Mouse (Mus musculus): Measurements from ENCODE around the gene Rfx2. TPM values are rescaled to one million over a fixed set of nuclear protein-coding genes. Genes with fewer than 3 reads are reported as not detected.

The Rfx2 gene
- total RNA-seq, 2 experiments from 2014 or later = 101 to 105 TPM

GRCm38 (mm10) chr17:56792588-56792987 lies 38.2 kb downstream of the Rfx2 start:
- no peak for ATAC-seq (replicated peaks; ENCODE audit: low FRiP score, poor library complexity, severe bottlenecking)

DNA sequence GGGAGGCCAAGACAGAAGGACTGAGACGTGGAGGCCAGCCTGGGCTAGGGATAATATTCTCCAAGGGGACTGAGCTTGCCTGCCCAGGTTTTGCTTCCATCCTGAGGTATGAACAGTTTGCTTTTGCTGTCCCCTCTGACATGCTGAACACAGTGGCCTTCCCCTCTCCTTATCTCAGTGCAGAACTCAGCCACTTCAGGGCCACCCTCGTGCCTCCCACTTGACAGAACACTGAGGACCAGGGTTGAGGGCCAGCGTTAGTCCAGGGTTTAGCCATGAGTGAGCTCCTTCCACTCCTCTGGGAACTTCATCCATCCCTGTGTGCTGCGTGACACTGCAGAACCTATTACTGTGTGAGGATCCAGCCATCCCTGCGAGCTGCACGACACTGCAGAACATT lies 41.5 kb downstream of the Rfx2 start:
- ATAC-seq (replicated peaks; ENCODE audit: low FRiP score, poor library complexity, severe bottlenecking) = no peak

DNA sequence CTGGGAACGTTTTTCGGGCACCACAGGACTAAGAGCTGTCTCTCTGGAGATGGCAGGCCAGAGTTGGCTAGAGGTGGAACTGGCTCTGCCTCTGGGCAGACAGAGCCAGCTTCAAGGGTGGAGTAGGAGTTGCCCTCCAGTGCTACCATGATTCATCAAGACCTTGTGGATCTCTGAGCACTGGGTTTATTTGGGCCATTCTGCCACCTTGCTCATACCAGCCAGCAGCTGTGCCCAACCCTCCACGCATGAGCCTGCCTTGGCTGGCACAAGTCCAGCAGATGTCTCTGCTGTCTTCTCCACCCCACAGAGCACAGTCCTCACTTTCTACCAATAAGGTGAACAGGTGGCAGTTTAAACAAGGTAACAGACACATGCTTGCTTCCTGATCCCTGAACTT lies 41.9 kb downstream of the Rfx2 start:
- no peak for ATAC-seq (replicated peaks; ENCODE audit: low FRiP score, poor library complexity, severe bottlenecking)

GRCm38 (mm10) chr17:56780291-56780978 lies 50.4 kb downstream of the Rfx2 start:
- ATAC-seq (replicated peaks; ENCODE audit: low FRiP score, poor library complexity, severe bottlenecking) = no peak

DNA sequence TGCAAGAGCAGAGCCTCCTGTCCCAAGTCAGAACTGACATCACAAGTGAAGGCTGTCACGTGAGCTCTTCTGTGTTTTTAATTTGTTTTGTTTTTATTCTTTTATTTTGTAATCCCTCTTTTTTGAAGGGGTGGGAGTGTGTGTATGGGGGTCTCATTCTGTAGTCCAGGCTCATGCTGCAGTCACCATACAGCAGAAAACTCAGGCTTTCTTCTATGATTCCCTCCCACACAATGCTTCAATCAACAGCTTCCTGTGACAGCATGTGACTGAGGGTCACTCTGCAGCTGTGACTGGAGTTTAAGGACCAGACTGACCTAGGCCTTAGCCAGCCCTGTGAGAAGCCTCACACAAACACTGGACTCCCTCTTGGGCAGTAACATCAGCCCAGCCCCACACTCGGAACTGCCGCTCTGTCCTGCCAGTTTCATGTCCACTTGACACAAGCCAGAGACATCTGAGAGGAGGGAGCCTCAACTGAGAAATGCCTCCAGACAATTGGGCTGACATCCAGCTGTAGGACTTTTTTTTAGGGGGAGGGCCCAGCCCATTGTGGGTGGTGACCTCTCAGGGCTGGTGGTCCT lies 51.9 kb downstream of the Rfx2 start:
- ATAC-seq (replicated peaks; ENCODE audit: low FRiP score, poor library complexity, severe bottlenecking) = no peak

- no peak for ATAC-seq (replicated peaks; ENCODE audit: low FRiP score, poor library complexity, severe bottlenecking)
These were observed 53.2 kb downstream of the Rfx2 start for GRCm38 (mm10) chr17:56777568-56777967.

DNA sequence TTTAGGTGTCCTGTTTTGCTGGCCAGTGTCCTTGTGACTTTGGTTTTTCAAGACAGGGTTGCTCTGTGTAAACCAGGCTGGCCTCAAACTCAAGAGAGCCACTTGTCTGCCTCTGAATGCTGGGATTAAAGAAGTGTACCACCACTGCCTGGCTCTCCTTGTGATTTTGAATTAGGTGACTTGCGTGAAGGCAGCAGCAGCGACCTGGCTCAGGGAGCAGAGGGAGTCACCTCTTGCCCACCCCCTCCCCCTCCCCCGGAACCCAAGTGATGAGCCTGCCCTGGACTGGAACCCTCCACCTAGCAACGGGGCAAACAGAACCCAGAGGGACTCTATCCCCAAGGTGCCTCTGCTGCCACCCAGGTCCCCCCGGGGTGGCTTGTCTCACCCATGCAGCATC lies 60.9 kb downstream of the Rfx2 start, which contains the start of gene Prr22:
Gene Prr22, plus strand, starts transcription at position 301 of the 400 bp plus-strand sequence.
- no peak for ATAC-seq (replicated peaks; ENCODE audit: low FRiP score, poor library complexity, severe bottlenecking)

- no peak for ATAC-seq (replicated peaks; ENCODE audit: low FRiP score, poor library complexity, severe bottlenecking)
These were observed 61.9 kb downstream of the Rfx2 start for GRCm38 (mm10) chr17:56768941-56769340.

DNA sequence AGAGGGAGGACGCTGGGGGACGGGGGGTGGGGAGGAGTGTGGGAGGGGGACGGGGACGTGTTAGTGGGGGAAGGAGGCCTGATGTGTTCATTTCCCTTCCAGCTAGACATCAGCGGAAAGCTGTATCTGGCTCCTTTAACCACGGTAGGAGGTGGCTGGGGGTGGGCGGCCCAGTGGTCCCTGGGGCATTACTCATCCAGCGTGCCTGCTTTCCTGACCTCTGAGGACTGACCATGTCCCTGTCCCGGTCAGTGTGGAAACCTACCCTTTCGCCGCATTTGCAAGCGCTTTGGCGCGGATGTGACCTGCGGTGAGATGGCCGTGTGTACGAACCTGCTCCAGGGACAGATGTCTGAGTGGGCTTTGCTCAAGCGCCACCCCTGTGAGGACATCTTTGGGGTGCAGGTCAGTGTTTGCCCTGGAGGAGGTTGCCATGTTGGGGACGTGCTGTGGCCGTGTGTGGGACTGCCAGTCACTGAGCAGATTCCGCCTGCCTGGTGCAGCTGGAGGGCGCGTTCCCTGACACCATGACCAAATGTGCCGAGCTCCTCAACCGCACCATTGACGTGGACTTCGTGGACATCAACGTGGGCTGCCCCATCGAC lies 63.2 kb downstream of the Rfx2 start:
- no peak for ATAC-seq (replicated peaks; ENCODE audit: low FRiP score, poor library complexity, severe bottlenecking)

DNA sequence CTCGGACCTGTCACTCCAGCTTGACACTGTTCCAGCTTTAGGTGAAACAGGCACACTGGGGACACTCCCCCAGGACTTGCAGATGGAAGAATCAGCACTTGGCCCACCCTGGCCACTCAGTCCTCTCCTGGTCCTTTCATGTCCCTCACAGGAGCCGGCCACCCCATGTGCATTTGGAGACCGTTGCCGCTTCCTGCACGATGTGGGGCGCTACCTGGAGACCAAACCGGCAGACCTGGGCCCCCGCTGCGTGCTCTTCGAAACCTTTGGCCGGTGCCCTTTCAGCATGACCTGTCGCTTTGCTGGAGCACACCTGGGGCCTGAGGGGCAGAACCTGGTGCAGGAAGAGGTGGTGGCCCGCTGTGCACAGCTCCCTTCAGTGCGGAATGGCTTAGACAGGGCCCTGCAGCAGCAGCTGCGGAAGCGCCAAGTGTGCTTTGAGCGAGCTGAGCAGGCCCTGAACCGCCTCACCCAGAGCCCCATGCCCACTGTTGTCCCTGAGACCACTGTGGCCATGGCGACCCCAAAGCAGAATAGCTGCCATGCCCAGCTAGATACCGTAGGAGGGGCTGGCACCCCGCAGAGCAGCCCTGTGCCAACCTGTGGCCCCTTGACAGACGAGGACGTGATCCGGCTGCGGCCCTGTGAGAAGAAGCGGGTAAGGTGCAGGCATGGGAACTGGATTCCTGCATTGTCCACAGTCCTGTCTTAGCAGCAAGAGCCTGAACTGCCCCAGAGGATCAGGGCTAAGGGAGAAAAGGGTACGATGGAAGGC lies 64.0 kb downstream of the Rfx2 start:
- no peak for ATAC-seq (replicated peaks; ENCODE audit: low FRiP score, poor library complexity, severe bottlenecking)

GRCm38 (mm10) chr17:56765431-56765830 lies 65.4 kb downstream of the Rfx2 start:
- no peak for ATAC-seq (replicated peaks; ENCODE audit: low FRiP score, poor library complexity, severe bottlenecking)

GRCm38 (mm10) chr17:56764474-56765354 lies 66.1 kb downstream of the Rfx2 start, which contains the start of gene Dus3l:
TSS of gene Dus3l (plus strand) at chr17:56764757.
- ATAC-seq (replicated peaks; ENCODE audit: low FRiP score, poor library complexity, severe bottlenecking) = peak; percentile 77

- ATAC-seq (replicated peaks; ENCODE audit: low FRiP score, poor library complexity, severe bottlenecking) = no peak
These were observed 67.0 kb downstream of the Rfx2 start for GRCm38 (mm10) chr17:56763741-56764250.

DNA sequence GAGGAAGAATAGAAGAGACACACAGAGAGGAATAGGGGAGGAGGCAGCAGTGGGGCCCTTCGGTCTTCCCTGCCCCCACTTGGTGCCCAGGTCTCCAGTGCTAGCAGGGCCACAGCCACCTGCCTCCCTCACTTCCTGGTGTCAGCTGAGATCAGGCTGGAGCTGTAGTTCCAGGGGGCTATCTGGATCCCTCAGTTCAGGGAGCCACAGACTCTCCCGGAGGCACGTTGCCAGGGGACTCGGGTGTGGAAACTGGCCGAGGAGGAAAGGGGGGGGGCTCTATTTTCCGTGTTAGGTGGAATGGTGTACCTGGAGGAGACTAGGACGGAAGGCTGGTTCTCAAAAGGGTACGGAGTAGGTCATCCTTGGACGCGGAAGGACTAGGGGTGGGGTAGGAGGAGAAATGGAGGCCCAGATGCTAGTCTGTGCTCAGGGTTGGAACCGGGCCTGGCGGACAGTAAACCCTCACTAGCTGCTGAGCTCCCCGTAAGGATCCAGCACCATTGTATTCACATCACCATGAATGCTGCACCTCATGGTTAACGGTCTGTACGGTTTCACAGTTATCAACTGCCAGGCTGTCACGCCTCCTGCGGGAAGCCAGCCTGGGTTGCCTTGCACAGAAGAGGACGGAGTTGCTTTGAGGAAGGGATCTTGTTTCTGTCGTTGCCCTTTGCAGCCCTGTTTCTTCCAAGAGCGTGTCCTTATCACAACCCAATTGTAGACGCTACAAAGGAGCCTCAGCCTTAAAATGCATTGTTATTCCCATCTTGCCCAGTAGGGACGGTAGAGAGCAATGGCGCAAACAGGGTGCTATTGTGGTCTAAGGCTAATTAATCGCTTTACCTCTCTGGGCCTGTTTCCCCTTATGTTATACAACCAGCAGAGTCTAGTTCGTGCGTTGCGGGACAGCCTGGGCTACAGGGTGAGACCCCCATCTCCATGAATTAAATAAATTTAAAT lies 67.8 kb downstream of the Rfx2 start:
- peak; percentile 37 for ATAC-seq (replicated peaks; ENCODE audit: low FRiP score, poor library complexity, severe bottlenecking)

DNA sequence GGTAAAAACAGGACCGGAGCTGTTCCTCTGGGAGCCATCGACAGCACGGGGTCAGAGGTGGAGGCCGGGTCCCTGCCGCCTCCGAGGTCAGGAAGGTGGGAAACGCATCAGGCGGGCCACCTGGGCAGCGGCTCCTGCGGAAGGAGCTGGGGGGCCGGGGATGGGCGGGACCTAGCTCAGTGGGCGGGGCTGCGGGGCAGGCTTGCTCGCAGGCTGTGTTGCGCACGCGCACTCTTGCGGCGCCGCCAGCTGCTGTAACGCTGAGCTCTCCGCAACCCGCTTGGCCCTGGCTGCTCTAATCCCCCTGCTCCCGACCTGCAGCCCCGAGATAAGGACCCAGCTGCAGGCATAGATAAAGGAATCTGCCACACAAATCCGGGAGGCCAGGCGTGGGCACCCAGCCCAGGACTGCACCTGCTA lies 68.8 kb downstream of the Rfx2 start:
- ATAC-seq (replicated peaks; ENCODE audit: low FRiP score, poor library complexity, severe bottlenecking) = peak; percentile 62

DNA sequence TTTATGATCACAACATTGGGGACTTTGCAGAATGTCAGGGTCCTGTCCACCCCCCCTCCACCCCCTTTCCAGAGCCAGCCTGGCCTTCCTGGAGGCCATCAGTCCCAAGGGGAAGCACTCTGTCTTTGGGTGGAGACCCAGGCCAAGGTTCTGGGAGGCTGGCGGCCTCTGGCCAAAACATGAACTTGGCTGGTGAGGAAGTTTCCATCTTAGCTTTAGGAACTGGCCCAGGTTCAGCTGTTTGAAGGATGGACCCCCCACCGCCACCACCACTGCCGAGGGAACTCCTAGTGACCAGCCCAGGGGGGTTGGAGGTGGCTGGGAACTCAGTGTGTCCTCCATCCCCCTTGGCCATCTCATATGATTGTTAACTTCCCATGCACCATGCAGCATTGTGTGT lies 69.7 kb downstream of the Rfx2 start:
- no peak for ATAC-seq (replicated peaks; ENCODE audit: low FRiP score, poor library complexity, severe bottlenecking)

DNA sequence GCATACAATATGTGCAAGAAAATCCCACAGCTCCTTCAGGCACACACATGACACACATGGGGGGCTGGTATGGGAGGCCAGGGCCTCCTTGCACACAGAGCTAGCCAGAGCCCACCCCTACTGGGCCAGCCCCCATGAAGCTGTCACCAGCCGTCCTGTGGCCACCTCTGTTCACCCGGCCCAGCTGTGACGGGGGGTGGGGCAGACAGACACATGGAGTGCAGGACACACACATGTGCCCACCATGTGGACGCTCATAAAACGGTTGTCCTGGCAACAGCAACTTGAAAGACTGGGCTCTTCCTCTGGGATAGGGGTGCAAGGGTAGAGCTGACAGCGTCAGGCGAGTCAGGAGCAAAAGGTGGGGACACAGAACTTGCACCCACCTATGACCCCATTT lies 71.6 kb downstream of the Rfx2 start:
- ATAC-seq (replicated peaks; ENCODE audit: low FRiP score, poor library complexity, severe bottlenecking) = no peak

DNA sequence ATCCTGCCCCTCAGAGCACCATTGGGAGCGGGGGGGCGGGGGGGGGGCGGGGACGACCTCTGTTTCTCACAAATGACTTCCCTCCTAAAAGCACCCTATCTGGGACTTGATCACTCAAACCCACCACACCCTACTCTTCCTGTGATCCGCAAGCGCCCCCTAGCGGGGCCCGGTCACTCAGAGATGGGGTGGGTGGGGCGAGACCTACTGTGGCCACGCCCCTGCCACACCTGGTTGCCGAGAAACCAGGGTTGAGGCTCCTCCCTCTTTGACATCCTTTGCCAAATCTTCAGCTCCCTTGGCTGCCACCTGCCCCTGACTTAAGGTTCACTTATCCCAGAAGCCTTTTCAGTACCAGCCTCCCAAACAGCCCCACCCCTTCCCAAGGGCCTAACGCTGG lies 72.7 kb downstream of the Rfx2 start:
- 0 out of 2 replicates have a peak, but pooled peaks have one; percentile 7 for ATAC-seq (replicated peaks; ENCODE audit: low FRiP score, poor library complexity, severe bottlenecking)
